ENCODE assay signal across 27 mouse cellular contexts in the genomic region with DNA sequence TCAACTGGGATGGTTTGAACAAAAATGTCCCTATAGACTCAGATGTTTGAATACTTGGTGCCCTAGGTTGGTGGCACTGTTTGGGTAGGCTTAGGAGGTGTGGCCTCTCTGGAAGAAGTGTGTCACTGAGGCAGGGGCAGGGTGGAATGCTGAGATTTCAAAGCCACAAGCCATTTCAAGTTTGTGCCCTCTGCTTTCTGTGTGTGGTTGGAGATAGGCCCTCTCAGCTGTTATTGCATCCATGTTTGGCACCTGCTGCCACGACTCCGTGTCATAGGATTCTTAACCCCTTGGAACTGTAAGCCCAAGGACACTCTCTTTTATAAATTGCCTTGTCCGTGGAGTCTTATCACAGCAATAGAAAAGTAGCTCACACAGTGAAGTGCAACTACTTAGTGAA.
"Had no signal": no experiment of that assay in that cellular context is flagged by ENCODE, and none has a peak within 500 bp of the region (broad histone marks: within the 10 kb centered on the region; RNA-seq: fewer than 3 reads in every experiment).

No protein-coding gene starts in this region.

- H3K4me2 ChIP-seq: limb, embryonic 12.5 days; limb, embryonic 13.5 days; limb, embryonic 15.5 days; liver, embryonic 11.5 days; liver, embryonic 12.5 days; liver, embryonic 13.5 days; liver, embryonic 15.5 days; lung, embryonic 14.5 days; lung, embryonic 15.5 days; midbrain, embryonic 11.5 days; midbrain, embryonic 12.5 days; midbrain, embryonic 13.5 days; midbrain, embryonic 15.5 days; neural tube, embryonic 12.5 days had no signal

- H3K27me3 ChIP-seq: limb, embryonic 12.5 days; limb, embryonic 13.5 days; limb, embryonic 15.5 days; liver, embryonic 12.5 days; liver, embryonic 13.5 days; liver, embryonic 15.5 days; lung, embryonic 15.5 days; midbrain, embryonic 12.5 days; midbrain, embryonic 13.5 days; midbrain, embryonic 15.5 days; neural tube, embryonic 12.5 days had no signal

- H3K36me3 ChIP-seq: limb, embryonic 10.5 days; limb, embryonic 12.5 days; limb, embryonic 13.5 days; limb, embryonic 15.5 days; liver, embryonic 12.5 days; liver, embryonic 13.5 days; liver, embryonic 15.5 days; lung, embryonic 15.5 days; midbrain, embryonic 10.5 days; midbrain, embryonic 12.5 days; midbrain, embryonic 13.5 days; midbrain, embryonic 15.5 days; neural tube, embryonic 12.5 days had no signal

- H3K4me3 ChIP-seq: limb, embryonic 10.5 days; limb, embryonic 12.5 days; limb, embryonic 13.5 days; limb, embryonic 15.5 days; liver, embryonic 12.5 days; liver, embryonic 13.5 days; liver, embryonic 15.5 days; lung, embryonic 15.5 days; megakaryocyte, embryonic 14.5 days; midbrain, embryonic 10.5 days; midbrain, embryonic 12.5 days; midbrain, embryonic 13.5 days; midbrain, embryonic 15.5 days; neural tube, embryonic 12.5 days had no signal

- DNase-seq: left cerebral cortex, postnatal 4 days; liver; liver, embryonic 13.5 days; liver, postnatal 0 days; lung, adult 18-20 months; lung, adult 2 months; lung, embryonic 14.5 days; lung, postnatal 10 days; lung, postnatal 14 days; lung, postnatal 36 days; lung, postnatal 4 days; midbrain, embryonic 14.5 days had no signal
